Mouse (Mus musculus) spleen, adult 2 months (tissue): ENCODE measurements at regions not wholly inside any gene's neighbourhood (a gene's known extent, or its start where the extent isn't known, plus 50 kb on each side); places are given as distances from the start of the nearest gene placed in this dataset.

Experiments used
- CTCF ChIP-seq: fragments of 200-500 bp; IDR thresholded peaks from 2 replicates; pipeline ENCODE4 v1.5.1; 2011; ENCODE audit warnings: mild to moderate bottlenecking, inconsistent platforms; ENCODE audit not compliant: insufficient read depth, insufficient read length, insufficient replicate concordance; ENCODE audit errors: extremely low read depth
- POLR2A ChIP-seq: fragments of 200-500 bp; IDR thresholded peaks from 2 replicates; pipeline ENCODE4 v1.6.1; 2011; ENCODE audit warnings: low read depth, low read length, inconsistent platforms

DNA sequence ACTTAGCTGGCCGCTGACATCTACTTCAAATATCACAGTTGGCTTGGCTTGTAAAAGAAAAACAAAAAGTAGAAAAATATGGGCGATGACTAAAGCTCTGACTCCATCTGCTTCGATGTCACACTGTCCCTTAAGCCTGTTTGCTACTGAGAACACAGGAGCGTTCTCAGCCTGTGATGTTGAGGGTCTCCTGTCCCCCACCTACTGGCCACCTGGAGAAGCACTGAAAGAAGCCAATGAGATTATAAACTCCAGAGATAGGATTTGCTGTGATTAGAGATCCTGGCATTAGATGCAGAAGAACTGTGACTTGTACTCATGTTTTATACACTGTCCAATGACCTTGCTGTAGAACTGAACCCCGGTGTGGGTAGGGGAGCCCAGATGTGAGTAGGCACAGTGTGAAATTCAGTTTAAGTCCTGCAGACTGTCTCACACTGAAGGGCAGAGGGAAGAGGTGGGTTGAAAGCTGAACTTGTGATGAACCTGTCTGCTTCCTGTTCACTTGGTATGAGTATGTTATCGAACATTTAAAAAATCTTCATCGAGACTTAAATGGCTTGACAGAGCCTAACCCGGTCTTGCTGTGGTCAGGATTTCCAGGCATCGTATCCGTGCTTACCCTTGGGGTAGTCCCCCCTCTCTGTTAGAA lies 63.7 kb upstream of the 1700020N01Rik start:
- TF ChIP-seq CTCF: no peak
- TF ChIP-seq POLR2A: no peak
